Mouse (Mus musculus) macrophage (primary cell): Measurements from ENCODE around the gene Ak1. TPM values are rescaled to one million over a fixed set of nuclear protein-coding genes. Genes with fewer than 3 reads are reported as not detected.

Experiments used
- H3K27ac ChIP-seq: fragments of 350-480 bp; formaldehyde crosslinking; 2 replicates; pipeline ENCODE4 v1.9.0; 2021
- H3K36me3 ChIP-seq: fragments of 350-480 bp; formaldehyde crosslinking; 2 replicates; pipeline ENCODE4 v1.9.0; 2021; ENCODE audit errors: inconsistent target
- H3K4me3 ChIP-seq: fragments of 350-480 bp; formaldehyde crosslinking; 2 replicates; pipeline ENCODE4 v1.9.0; 2021; ENCODE audit errors: inconsistent target
- H3K79me2 ChIP-seq: fragments of 350-480 bp; formaldehyde crosslinking; 2 replicates; pipeline ENCODE4 v1.9.0; 2021; ENCODE audit errors: inconsistent target
- WGBS: methylation state at CpG from one replicate; pipeline ENCODE4 v1.1.7; 2026; ENCODE audit warnings: inconsistent platforms; ENCODE audit not compliant: missing documents; 5-methylcytosine and 5-hydroxymethylcytosine counted together
- polyA plus RNA-seq: library from polyadenylated mRNA; stranded (reverse); fragments of 250-400 nt; gene quantifications from 3 replicates; pipeline ENCODE4 v1.2.4, GENCODE M21; 2018; ENCODE audit warnings: inconsistent platforms

Ak1 gene
- polyA plus RNA-seq, 1 experiment from 2014 or later, result 3.0 TPM

DNA sequence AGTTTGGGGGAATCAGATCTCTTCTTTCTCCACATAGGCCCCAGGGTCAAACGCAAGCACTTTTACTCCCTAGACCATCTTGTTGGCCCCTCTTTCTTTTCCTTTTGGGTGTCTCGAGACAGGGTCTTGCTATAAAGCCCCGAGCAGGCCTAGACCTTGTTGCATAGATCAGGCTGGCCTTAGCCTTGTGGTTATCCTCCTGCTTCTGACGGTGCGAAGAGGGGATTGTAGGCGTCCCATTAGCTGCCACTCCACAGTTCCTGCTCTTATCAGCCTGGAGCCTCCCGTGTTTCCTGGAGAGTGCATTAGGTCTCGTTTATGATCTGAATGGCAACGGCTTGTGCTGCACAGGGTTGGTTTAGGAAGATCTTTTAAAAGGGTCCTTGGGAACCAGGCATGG lies 22.5 kb downstream of the Ak1 start:
- H3K27ac ChIP-seq, result no peak overlapping the region
- H3K79me2 ChIP-seq, result peaks cover 6% of the 10 kb centered on the region; the same call in 1 of the 2 replicates
- 96% methylated on average over 9 of the region's 9 CpGs for WGBS
- H3K36me3 ChIP-seq, result no peaks in the 10 kb centered on the region
- no peak overlapping the region for H3K4me3 ChIP-seq

- Histone ChIP-seq H3K4me3 (no peak overlapping the region), H3K79me2 (peaks cover 6% of the 10 kb centered on the region; the same call in 1 of the 2 replicates), H3K27ac (no peak overlapping the region), H3K36me3 (no peaks in the 10 kb centered on the region)
- 90% methylated on average over 8 of the region's 8 CpGs for WGBS
Measured at GRCm38 (mm10) chr2:32644799-32645475, 23.4 kb downstream of the Ak1 start.

DNA sequence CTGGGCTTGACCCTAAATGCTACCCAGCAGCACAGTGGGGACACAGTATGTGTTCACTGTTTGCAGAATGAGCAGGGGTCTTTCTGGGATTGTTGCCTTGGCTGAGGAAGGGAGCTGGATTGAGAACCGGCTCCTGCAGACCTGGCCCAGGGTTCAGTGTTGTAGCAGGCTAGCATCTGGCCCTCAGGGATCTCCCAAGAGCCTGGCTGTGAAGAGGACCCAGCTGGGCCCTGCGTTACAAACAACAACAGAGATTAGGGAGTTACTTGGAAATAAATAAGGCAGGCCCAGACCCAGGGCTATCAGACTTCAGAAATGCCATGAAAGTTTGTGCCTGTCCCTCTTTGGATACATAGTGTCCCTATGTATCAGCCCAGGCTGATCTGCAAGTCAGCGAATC lies 24.1 kb downstream of the Ak1 start:
- peaks cover 6% of the 10 kb centered on the region; the same call in 1 of the 2 replicates for H3K79me2 ChIP-seq
- no peaks in the 10 kb centered on the region for H3K36me3 ChIP-seq
- H3K4me3 ChIP-seq, result no peak overlapping the region
- 81% methylated on average over 3 of the region's 3 CpGs for WGBS
- H3K27ac ChIP-seq, result no peak overlapping the region

- Histone ChIP-seq H3K36me3 (no peaks in the 10 kb centered on the region), H3K4me3 (peak within 1 kb of the TSS; percentile 42), H3K79me2 (peaks cover 6% of the 10 kb centered on the region; the same call in 1 of the 2 replicates), H3K27ac (peak within 1 kb of the TSS; percentile 51)
- whole genome bisulfite sequencing, result 3% methylated on average over 31 of the region's 31 CpGs
Measured at GRCm38 (mm10) chr2:32646379-32647056, 25.0 kb downstream of the Ak1 start, which contains the start of gene Eng. Eng (plus strand) TSS chr2:32646595.

DNA sequence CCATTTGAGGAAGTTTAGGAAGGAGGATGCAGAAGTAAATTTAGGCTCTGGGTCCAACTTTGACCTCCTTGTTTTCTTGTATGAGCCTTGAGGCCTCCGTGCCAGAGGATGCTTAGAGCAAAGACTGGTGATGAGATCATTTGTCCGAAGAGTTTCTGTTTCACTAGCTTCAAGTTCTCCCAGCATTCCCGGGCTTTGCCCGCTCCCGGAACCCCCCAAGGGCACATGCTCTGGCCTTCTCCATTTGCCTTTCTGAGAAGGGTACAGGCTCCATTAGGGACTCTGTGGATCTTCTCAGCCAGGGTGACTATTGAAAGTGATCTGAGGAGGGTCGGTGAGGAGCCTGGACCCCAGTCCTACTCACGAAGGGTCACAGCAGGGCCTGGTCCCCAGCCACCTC lies 25.8 kb downstream of the Ak1 start:
- Histone ChIP-seq H3K4me3 (peak overlapping the region; percentile 42), H3K36me3 (no peaks in the 10 kb centered on the region), H3K79me2 (peaks cover 6% of the 10 kb centered on the region; the same call in 1 of the 2 replicates), H3K27ac (peak overlapping the region; percentile 51)
- WGBS, result 12% methylated on average over 7 of the region's 7 CpGs

- Histone ChIP-seq H3K4me3 (no peak overlapping the region), H3K36me3 (no peaks in the 10 kb centered on the region)
- 89% methylated on average over 7 of the region's 7 CpGs for WGBS
Measured at GRCm38 (mm10) chr2:32653764-32654163, 32.2 kb downstream of the Ak1 start.

DNA sequence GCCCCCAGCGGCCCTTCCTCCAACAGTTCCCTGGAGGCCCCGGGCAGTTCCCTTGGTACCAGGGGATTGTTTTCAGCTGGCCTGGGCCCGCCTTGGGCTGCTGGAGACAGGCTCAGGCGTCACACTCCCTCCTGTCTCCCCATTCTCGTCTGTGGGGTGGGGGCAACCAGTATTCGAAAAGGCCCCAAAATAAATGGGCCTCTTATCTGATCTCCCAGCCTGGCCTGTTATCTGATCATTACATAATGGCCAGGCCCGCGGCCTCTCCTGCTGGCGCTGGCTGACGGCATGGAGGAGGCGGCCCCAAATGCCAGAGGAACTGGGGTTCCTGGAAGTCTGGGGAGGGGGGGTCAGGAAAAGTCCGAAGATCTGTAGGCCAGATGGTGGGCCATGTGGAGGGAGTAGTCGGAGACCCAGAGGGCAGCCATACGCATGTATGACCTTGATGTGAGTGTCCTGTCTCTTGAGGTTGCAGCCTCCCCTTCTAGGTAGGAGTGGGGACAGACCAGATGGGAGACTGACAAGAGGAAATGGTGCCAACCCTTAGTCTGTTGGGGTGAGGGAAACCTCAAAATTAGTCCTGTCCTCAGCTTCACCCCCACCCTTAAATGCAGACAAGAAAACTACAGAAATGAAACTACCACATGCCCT lies 33.3 kb downstream of the Ak1 start:
- Histone ChIP-seq H3K4me3 (no peak overlapping the region), H3K79me2 (no peaks in the 10 kb centered on the region; the same call in 1 of the 2 replicates), H3K27ac (no peak overlapping the region), H3K36me3 (no peaks in the 10 kb centered on the region)
- WGBS, result 54% methylated on average over 14 of the region's 14 CpGs

More at GRCm38 (mm10) chr2:32653764-32654163, 32.2 kb downstream of the Ak1 start:
- H3K79me2 ChIP-seq, result no peaks in the 10 kb centered on the region; the same call in 1 of the 2 replicates
- no peak overlapping the region for H3K27ac ChIP-seq

DNA sequence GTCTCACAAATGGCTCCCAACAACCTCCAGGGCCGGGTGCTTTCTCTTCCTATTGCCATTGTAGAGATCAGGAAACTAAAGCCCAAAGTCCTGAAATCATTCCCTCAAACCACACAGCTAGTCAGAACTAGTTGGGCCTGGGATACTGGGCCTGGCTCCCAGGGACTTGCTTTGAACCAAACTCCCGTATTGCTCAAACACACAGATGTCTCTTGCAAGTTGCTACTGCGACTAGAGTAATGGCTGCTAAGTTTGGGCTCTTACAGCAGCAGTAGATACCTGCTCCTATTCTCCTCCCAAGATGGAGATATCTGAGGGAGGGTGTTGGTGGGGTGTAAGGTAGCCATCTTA lies 33.8 kb downstream of the Ak1 start:
- Histone ChIP-seq H3K36me3 (no peaks in the 10 kb centered on the region), H3K27ac (no peak overlapping the region), H3K79me2 (no peaks in the 10 kb centered on the region), H3K4me3 (no peak overlapping the region)
- 85% methylated on average over 3 of the region's 3 CpGs for WGBS

GRCm38 (mm10) chr2:32655826-32656225 lies 34.3 kb downstream of the Ak1 start:
- Histone ChIP-seq H3K4me3 (no peak overlapping the region), H3K36me3 (no peaks in the 10 kb centered on the region), H3K27ac (no peak overlapping the region), H3K79me2 (no peaks in the 10 kb centered on the region)
- 65% methylated on average over 8 of the region's 12 CpGs for WGBS

DNA sequence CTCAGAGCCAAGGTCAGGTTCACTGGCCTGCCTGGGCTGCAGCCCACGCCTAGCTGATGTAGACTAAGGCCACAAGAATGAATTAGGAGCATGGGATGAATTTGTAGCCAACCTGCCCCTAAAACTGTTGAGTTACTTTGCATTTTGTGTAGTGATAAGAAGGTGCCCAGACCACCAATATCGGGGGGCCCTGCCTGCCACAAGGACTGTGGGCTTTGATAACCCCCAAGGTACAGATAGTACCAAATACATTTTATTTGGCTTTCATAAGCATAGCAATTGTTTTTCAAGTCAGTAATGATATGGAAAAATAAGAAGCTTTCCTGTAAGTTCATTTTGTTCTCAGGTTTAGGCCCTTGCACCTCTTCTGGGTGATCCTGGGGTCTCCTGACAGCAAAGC lies 37.3 kb downstream of the Ak1 start:
- Histone ChIP-seq H3K79me2 (no peaks in the 10 kb centered on the region), H3K4me3 (no peak overlapping the region), H3K36me3 (no peaks in the 10 kb centered on the region), H3K27ac (no peak overlapping the region)
- 100% methylated on average over 2 of the region's 2 CpGs for WGBS

DNA sequence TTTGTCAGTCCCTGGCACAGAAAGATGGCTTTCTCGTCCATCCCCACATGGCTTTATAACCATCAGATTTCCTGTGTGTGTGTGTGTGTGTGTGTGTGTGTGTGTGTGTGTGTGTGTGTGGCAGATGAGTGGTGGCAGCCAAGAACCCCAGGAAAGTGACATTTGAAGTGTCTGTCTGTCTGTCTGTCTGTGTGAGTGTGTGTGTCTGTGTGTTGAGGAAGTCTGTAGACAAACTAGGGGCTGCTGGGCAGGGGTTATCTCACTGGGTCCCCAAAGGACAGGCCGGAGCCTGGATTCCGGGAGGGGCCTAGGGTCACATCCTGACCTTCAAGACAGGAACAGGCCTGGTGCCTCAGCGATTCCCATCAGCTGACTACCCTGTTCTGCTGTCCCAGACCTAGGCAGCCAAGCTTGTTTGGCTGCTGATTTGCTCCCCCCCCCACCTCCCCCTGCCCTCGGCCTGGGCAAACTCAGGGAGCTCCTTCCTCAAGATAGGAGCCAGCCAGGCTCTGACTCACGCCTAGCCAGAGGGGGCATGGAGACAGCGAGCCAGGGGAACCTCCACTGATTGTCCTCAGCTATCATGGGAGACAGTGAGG lies 40.0 kb downstream of the Ak1 start:
- Histone ChIP-seq H3K27ac (no peak overlapping the region), H3K4me3 (no peak overlapping the region), H3K79me2 (no peaks in the 10 kb centered on the region), H3K36me3 (no peaks in the 10 kb centered on the region)
- WGBS, result 83% methylated on average over 7 of the region's 7 CpGs

DNA sequence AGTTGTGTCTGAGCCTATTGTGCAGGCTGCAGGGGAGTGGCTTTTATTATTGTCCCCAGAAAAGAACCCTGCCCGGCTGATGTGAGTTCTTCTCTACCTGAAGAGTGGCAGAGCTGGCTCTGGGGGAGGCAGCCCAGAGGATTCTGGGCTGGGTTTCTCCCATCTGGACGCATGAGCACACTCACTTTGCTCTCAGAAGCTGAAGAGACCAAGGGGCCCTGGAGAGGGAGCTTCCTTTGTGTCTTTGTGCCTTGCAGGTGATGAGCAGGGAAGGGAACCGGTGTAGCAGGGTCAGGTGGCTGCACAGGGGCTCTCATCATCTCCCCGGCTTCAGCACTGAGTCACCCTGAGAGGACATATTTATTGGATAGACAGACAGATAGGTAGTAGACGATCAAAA lies 40.7 kb downstream of the Ak1 start:
- WGBS, result 93% methylated on average over 5 of the region's 5 CpGs
- Histone ChIP-seq H3K79me2 (no peaks in the 10 kb centered on the region), H3K27ac (no peak overlapping the region), H3K4me3 (no peak overlapping the region), H3K36me3 (no peaks in the 10 kb centered on the region)

GRCm38 (mm10) chr2:32665345-32665744 lies 43.8 kb downstream of the Ak1 start:
- H3K36me3 ChIP-seq, result no peaks in the 10 kb centered on the region; the same call in 1 of the 2 replicates
- no peak overlapping the region for H3K4me3 ChIP-seq
- no peaks in the 10 kb centered on the region for H3K79me2 ChIP-seq
- 80% methylated on average over 8 of the region's 8 CpGs for WGBS
- no peak overlapping the region for H3K27ac ChIP-seq

DNA sequence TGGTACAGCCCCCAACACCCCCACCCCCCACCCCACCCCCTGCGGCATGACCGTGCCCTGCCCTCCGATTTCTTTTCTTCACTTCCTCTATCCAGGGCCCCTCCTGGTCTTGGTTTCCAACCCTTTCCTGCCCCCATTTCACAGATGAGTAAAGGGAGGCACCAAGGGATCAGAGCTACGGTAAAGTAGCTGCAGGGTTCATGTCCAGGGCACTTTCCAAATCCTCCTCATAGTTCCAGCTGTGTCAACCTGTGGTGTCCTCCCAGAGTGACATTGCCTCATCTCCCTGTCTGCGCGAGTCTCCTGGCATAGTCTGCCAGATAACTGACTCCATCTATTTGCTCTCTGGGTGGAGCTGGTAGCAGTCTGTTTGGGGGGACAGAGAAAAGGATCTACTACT lies 44.3 kb downstream of the Ak1 start:
- 56% methylated on average over 6 of the region's 6 CpGs for WGBS
- H3K27ac ChIP-seq, result no peak overlapping the region
- H3K4me3 ChIP-seq, result no peak overlapping the region
- H3K36me3 ChIP-seq, result no peaks in the 10 kb centered on the region; the same call in 1 of the 2 replicates
- H3K79me2 ChIP-seq, result no peaks in the 10 kb centered on the region
